Mouse (Mus musculus): ENCODE results near the gene Elobl. TPM values are rescaled to one million over a fixed set of nuclear protein-coding genes. Genes with fewer than 3 reads are reported as not detected.

Gene Elobl
- not detected in 2 replicates for polyA plus RNA-seq (2016; fragmentation: Nextera tagmentation; extraction: Ambion mirVana)

GRCm38 (mm10) chr11:88966881-88967361 is at the start of gene Elobl:
Elobl (minus strand) TSS chr11:88966931.
- Histone ChIP-seq H3K4me1 (no peaks in the 10 kb centered on the region), H3K36me3 (no peaks in the 10 kb centered on the region), H3K27me3 (peaks cover 3% of the 10 kb centered on the region; the same call in 1 of the 2 replicates), H3K4me2 (replicated peaks) (no peak within 1 kb of the TSS), H3K4me3 (no peak within 1 kb of the TSS), H3K9me3 (replicated peaks) (no peaks in the 10 kb centered on the region), H3K9ac (no peak within 1 kb of the TSS), H3K27ac (no peak within 1 kb of the TSS)
- 81% methylated on average over 3 of the region's 3 CpGs for WGBS
- no peak for ATAC-seq (ENCODE audit: low FRiP score)

GRCm38 (mm10) chr11:89012241-89012640 is 45.5 kb upstream of the Elobl start:
- 84% methylated on average over 5 of the region's 5 CpGs for WGBS
- Histone ChIP-seq H3K4me2 (replicated peaks) (no peak overlapping the region), H3K27me3 (no peaks in the 10 kb centered on the region), H3K27ac (no peak overlapping the region), H3K9ac (no peak overlapping the region), H3K36me3 (no peaks in the 10 kb centered on the region), H3K9me3 (replicated peaks) (no peaks in the 10 kb centered on the region), H3K4me3 (no peak overlapping the region), H3K4me1 (no peaks in the 10 kb centered on the region)
- ATAC-seq (ENCODE audit: low FRiP score), result no peak

- H3K4me2 ChIP-seq (replicated peaks), result no peak overlapping the region
- no peak for ATAC-seq (ENCODE audit: low FRiP score)
- WGBS, result 84% methylated on average over 7 of the region's 7 CpGs
- H3K4me3 ChIP-seq, result no peak overlapping the region
- H3K9me3 ChIP-seq (replicated peaks), result no peaks in the 10 kb centered on the region
- H3K27me3 ChIP-seq, result no peaks in the 10 kb centered on the region
- H3K4me1 ChIP-seq, result no peaks in the 10 kb centered on the region
- no peaks in the 10 kb centered on the region for H3K36me3 ChIP-seq
- H3K27ac ChIP-seq, result no peak overlapping the region
- no peak overlapping the region for H3K9ac ChIP-seq
Measured at GRCm38 (mm10) chr11:89009496-89009895, 42.8 kb upstream of the Elobl start.

GRCm38 (mm10) chr11:89009066-89009465 is 42.3 kb upstream of the Elobl start:
- no peak for ATAC-seq (ENCODE audit: low FRiP score)
- Histone ChIP-seq H3K9me3 (replicated peaks) (no peaks in the 10 kb centered on the region), H3K27ac (no peak overlapping the region), H3K9ac (no peak overlapping the region), H3K27me3 (no peaks in the 10 kb centered on the region), H3K4me2 (replicated peaks) (no peak overlapping the region), H3K36me3 (no peaks in the 10 kb centered on the region), H3K4me1 (no peaks in the 10 kb centered on the region), H3K4me3 (no peak overlapping the region)
- WGBS, result 91% methylated on average over 9 of the region's 9 CpGs

- Histone ChIP-seq H3K9ac (no peak overlapping the region), H3K27ac (no peak overlapping the region), H3K27me3 (no peaks in the 10 kb centered on the region), H3K9me3 (replicated peaks) (no peaks in the 10 kb centered on the region), H3K4me1 (no peaks in the 10 kb centered on the region; the same call in 1 of the 2 replicates), H3K36me3 (no peaks in the 10 kb centered on the region), H3K4me2 (replicated peaks) (no peak overlapping the region), H3K4me3 (no peak overlapping the region)
- ATAC-seq (ENCODE audit: low FRiP score), result no peak
- 86% methylated on average over 3 of the region's 3 CpGs for WGBS
Measured at GRCm38 (mm10) chr11:89007582-89007981, 40.9 kb upstream of the Elobl start.

GRCm38 (mm10) chr11:89006404-89006803 is 39.7 kb upstream of the Elobl start:
- H3K27ac ChIP-seq, result no peak overlapping the region
- no peaks in the 10 kb centered on the region for H3K36me3 ChIP-seq
- H3K9me3 ChIP-seq (replicated peaks), result no peaks in the 10 kb centered on the region
- H3K4me1 ChIP-seq, result no peaks in the 10 kb centered on the region; the same call in 1 of the 2 replicates
- H3K4me3 ChIP-seq, result no peak overlapping the region
- no peak overlapping the region for H3K9ac ChIP-seq
- ATAC-seq (ENCODE audit: low FRiP score), result no peak
- H3K4me2 ChIP-seq (replicated peaks), result no peak overlapping the region
- no peaks in the 10 kb centered on the region; the same call in 1 of the 2 replicates for H3K27me3 ChIP-seq

- H3K27me3 ChIP-seq, result peaks cover under 1% of the 10 kb centered on the region
- H3K9me3 ChIP-seq (replicated peaks), result no peaks in the 10 kb centered on the region
- H3K27ac ChIP-seq, result no peak overlapping the region
- ATAC-seq (ENCODE audit: low FRiP score), result no peak
- no peak overlapping the region for H3K9ac ChIP-seq
- H3K4me1 ChIP-seq, result no peaks in the 10 kb centered on the region; the same call in 1 of the 2 replicates
- 61% methylated on average over 5 of the region's 5 CpGs for whole genome bisulfite sequencing
- H3K4me3 ChIP-seq, result no peak overlapping the region
- no peaks in the 10 kb centered on the region for H3K36me3 ChIP-seq
- H3K4me2 ChIP-seq (replicated peaks), result no peak overlapping the region
Measured at GRCm38 (mm10) chr11:89005473-89005872, 38.7 kb upstream of the Elobl start.

- Histone ChIP-seq H3K9ac (no peak overlapping the region), H3K27me3 (peaks cover 18% of the 10 kb centered on the region), H3K4me1 (peaks cover 8% of the 10 kb centered on the region), H3K36me3 (no peaks in the 10 kb centered on the region), H3K9me3 (replicated peaks) (no peaks in the 10 kb centered on the region), H3K4me3 (no peak overlapping the region), H3K4me2 (replicated peaks) (no peak overlapping the region), H3K27ac (no peak overlapping the region)
- no peak for ATAC-seq (ENCODE audit: low FRiP score)
- WGBS, result 78% methylated on average over 4 of the region's 4 CpGs
Measured at GRCm38 (mm10) chr11:89003726-89004125, 37.0 kb upstream of the Elobl start.

GRCm38 (mm10) chr11:89003078-89003477 is 36.3 kb upstream of the Elobl start:
- H3K4me1 ChIP-seq, result peaks cover 8% of the 10 kb centered on the region
- WGBS, result 59% methylated on average over 6 of the region's 6 CpGs
- no peaks in the 10 kb centered on the region for H3K9me3 ChIP-seq (replicated peaks)
- H3K4me3 ChIP-seq, result no peak overlapping the region
- ATAC-seq (ENCODE audit: low FRiP score), result no peak
- H3K36me3 ChIP-seq, result no peaks in the 10 kb centered on the region
- no peak overlapping the region for H3K4me2 ChIP-seq (replicated peaks)
- peaks cover 25% of the 10 kb centered on the region for H3K27me3 ChIP-seq
- no peak overlapping the region for H3K9ac ChIP-seq
- H3K27ac ChIP-seq, result no peak overlapping the region

GRCm38 (mm10) chr11:89002621-89003020 is 35.9 kb upstream of the Elobl start:
- WGBS, result 77% methylated on average over 5 of the region's 5 CpGs
- ATAC-seq (ENCODE audit: low FRiP score), result no peak

GRCm38 (mm10) chr11:89002068-89002467 is 35.3 kb upstream of the Elobl start:
- no peak for ATAC-seq (ENCODE audit: low FRiP score)
- Histone ChIP-seq H3K4me2 (replicated peaks) (no peak overlapping the region), H3K27ac (no peak overlapping the region), H3K9me3 (replicated peaks) (no peaks in the 10 kb centered on the region), H3K4me3 (no peak overlapping the region), H3K36me3 (no peaks in the 10 kb centered on the region), H3K27me3 (peaks cover 26% of the 10 kb centered on the region), H3K9ac (no peak overlapping the region), H3K4me1 (peaks cover 8% of the 10 kb centered on the region)
- 90% methylated on average over 5 of the region's 5 CpGs for WGBS

More at GRCm38 (mm10) chr11:89002621-89003020, 35.9 kb upstream of the Elobl start:
- H3K9ac ChIP-seq, result no peak overlapping the region
- no peak overlapping the region for H3K4me3 ChIP-seq
- no peaks in the 10 kb centered on the region for H3K9me3 ChIP-seq (replicated peaks)
- H3K36me3 ChIP-seq, result no peaks in the 10 kb centered on the region
- no peak overlapping the region for H3K27ac ChIP-seq
- H3K27me3 ChIP-seq, result peaks cover 26% of the 10 kb centered on the region
- H3K4me1 ChIP-seq, result peaks cover 8% of the 10 kb centered on the region
- H3K4me2 ChIP-seq (replicated peaks), result no peak overlapping the region

GRCm38 (mm10) chr11:89001569-89001968 is 34.8 kb upstream of the Elobl start:
- Histone ChIP-seq H3K9me3 (replicated peaks) (no peaks in the 10 kb centered on the region), H3K4me3 (no peak overlapping the region), H3K4me1 (peaks cover 8% of the 10 kb centered on the region), H3K27me3 (peaks cover 26% of the 10 kb centered on the region), H3K36me3 (no peaks in the 10 kb centered on the region), H3K4me2 (replicated peaks) (no peak overlapping the region), H3K27ac (no peak overlapping the region), H3K9ac (no peak overlapping the region)
- no peak for ATAC-seq (ENCODE audit: low FRiP score)
- WGBS, result 93% methylated on average over 7 of the region's 7 CpGs

GRCm38 (mm10) chr11:89000527-89000819 is 33.7 kb upstream of the Elobl start:
- ATAC-seq (ENCODE audit: low FRiP score), result no peak
- H3K4me1 ChIP-seq, result peaks cover 8% of the 10 kb centered on the region
- H3K4me2 ChIP-seq (replicated peaks), result no peak overlapping the region
- H3K9me3 ChIP-seq (replicated peaks), result no peaks in the 10 kb centered on the region
- H3K9ac ChIP-seq, result no peak overlapping the region
- no peaks in the 10 kb centered on the region for H3K36me3 ChIP-seq
- peaks cover 26% of the 10 kb centered on the region for H3K27me3 ChIP-seq
- no peak overlapping the region for H3K4me3 ChIP-seq
- H3K27ac ChIP-seq, result no peak overlapping the region
